Mouse (Mus musculus) lung, adult 2 months (tissue): ENCODE data around the gene Tnfrsf26.

ENCODE experiments used
- CTCF ChIP-seq: fragments of 200-500 bp; IDR thresholded peaks from 2 replicates; pipeline ENCODE4 v1.5.1; 2011; ENCODE audit warnings: mild to moderate bottlenecking, low read length, control low read depth; ENCODE audit not compliant: insufficient read depth
- POLR2A ChIP-seq: fragments of 200-500 bp; IDR thresholded peaks from 2 replicates; pipeline ENCODE4 v1.6.1; 2011; ENCODE audit warnings: low read depth, mild to moderate bottlenecking, control low read depth, low read length, borderline replicate concordance; ENCODE audit errors: extremely low read depth

DNA sequence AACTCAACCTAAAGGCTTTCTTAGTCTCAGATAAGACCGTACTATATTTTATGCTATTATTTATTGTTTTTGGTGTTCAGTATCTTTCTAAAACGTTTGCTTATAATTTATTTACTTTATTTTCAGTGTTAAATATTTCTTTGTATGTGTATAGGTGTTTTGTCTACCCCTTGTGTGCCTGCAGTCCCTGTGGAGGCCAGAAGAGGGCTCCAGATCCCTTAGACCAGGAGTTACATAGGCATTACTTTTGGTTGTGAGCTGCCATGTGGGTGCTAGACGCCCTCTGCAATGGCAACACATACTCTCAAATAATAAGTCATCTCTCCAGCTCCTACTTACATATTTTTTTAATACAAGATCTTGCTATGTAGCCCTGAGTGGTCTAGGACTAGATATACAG, 16.3 kb downstream of the Tnfrsf26 start:
- TF ChIP-seq CTCF (peak; percentile 45; the same call in 1 of the 2 replicates), POLR2A (no peak)
